Mouse (Mus musculus): Measurements from ENCODE around the gene Ccer2.

The Ccer2 gene

DNA sequence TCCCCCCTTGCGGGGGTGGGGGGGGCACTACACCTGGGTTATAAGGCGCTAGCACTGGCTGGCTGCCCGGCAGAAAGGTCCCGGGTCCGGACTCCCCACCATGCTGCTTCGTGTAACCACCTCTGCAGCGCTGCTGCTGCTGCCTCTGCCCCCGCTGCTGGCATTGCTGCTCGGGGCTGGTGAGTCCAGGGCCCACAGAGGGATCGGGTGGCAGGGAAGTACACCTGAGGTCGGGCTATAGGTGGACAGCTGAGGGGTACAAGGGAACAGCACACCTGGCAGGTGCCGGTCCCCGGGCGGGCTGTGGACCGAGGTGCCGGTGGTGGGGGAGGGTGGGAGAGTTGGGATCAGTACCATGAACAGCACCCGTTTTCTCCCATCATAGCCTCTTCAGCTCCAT, at the start of gene Ccer2:
Ccer2 (plus strand) TSS at position 96 of the 400 bp plus-strand sequence.
- no peak for DNase-seq (ENCODE audit: low spot score)

- DNase-seq (ENCODE audit: low spot score), result no peak
These were observed 46.5 kb upstream of the Ccer2 start for GRCm38 (mm10) chr7:28709454-28709853.

DNA sequence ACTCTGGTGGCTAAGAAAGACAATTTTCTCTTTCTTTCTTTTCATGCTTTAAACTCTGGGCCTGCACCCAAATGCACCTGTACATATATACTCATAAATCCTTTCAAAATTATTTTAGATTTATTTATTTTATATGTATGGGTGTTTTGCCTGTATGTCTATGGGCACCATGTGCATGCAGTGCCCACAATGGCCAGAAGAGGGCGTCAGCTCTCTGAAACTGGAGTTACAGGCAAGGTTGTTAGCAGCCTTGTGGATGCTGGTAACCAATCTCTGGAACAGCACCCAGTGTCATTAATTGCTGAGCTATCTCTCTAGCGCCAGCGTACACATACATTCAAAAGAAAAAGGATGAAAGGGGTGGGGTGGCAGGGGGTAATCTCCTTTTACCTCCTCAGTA, 45.0 kb upstream of the Ccer2 start:
- no peak for DNase-seq (ENCODE audit: low spot score)

- DNase-seq (ENCODE audit: low spot score), result no peak
These were observed 41.3 kb upstream of the Ccer2 start for GRCm38 (mm10) chr7:28714667-28715066.

DNA sequence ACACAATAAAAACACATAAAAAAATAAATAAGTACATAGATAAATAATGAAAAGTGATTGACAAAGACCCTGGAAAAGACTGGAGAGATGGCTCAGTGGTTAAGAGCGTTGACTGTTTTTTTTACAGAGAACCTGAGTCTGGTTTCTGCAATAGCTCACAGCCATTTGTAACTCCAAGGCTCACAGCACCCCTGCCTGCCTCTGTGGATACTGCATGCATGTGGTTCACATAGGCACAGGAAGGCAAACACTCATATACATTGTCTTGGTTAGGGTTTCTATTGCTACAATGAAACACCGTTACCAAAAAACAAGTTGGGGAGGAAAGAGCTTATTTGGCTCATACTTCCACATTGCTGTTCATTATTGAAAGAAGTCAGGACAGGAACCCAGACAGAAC, 40.4 kb upstream of the Ccer2 start:
- peak; percentile 13 for DNase-seq (ENCODE audit: low spot score)

DNA sequence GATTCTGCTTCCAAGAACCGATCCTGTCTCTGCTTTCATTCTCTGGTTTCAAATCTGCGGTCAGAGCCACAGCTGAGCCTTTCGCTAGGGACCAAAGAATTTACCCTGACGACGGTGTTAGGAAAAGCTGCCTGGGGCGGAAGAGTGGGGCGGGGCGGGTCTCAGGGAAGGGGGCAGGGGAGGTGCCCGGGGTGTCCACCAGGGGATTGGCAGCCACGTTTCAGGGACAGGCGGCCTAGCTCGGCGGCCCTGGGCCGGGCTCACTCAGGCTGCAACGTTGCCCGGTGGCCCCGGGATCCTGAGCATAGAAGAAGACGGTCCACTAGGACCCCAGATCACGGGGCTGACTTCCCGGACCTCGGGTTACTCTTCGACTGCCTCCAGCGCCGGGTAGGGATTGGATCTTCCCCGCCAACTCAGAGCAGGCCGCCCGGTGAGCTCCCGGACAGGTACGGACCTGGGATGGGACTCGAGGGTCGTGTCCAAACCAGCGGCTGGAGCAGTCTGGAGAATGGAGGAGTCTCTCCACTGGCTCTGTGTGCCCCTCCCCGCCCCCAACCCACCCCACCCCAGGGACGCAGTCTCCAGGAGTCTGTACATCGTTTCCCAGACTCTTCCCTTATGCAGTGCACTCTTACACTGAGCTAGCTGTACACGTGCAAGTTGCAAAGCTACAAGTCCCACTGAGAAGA, 39.2 kb upstream of the Ccer2 start, which contains the start of gene Fbxo17:
Fbxo17 (plus strand) TSS at position 215 of the 692 bp plus-strand sequence.
- DNase-seq (ENCODE audit: low spot score), result peak; percentile 82

DNA sequence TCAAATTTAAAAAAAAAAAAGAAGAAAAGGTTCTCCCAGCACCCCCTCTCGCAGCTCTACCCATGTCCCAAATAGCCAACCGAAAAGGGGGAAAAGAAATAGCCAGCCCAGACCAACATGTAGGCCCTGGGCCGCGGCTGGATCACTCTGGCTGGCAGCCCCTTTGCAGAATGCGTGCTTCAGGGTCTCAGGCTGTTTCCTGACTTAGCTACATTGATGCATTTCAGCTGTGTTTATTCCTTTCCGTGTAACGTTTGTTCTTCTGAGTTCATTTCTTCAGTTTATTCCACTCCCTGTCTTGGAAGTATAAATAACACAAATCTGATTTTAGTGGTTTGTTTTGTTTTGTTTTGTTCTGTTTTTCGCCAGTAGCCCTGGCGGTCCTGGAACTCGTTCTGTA, 38.2 kb upstream of the Ccer2 start:
- DNase-seq (ENCODE audit: low spot score), result no peak

DNA sequence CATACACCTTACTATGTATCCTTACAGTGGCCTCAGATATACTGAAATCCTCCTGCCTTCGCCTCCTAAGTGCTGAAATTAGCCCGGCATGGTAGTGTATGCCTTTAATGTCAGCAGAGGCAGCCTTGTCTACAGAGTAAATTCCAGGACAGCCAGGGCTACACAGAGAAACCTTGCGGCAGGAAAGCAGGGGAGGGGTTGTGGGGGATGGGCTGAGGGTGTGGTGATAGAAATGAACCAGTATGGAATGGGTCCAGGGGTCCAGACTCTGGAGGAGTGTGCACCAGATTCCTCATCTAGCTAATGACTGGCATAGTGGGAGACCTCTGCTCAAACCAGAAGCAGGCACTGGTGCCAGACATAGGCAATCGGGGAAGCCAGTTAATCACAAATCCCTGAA, 36.8 kb upstream of the Ccer2 start:
- no peak for DNase-seq (ENCODE audit: low spot score)

GRCm38 (mm10) chr7:28719650-28720049, 36.3 kb upstream of the Ccer2 start:
- DNase-seq (ENCODE audit: low spot score), result no peak

DNA sequence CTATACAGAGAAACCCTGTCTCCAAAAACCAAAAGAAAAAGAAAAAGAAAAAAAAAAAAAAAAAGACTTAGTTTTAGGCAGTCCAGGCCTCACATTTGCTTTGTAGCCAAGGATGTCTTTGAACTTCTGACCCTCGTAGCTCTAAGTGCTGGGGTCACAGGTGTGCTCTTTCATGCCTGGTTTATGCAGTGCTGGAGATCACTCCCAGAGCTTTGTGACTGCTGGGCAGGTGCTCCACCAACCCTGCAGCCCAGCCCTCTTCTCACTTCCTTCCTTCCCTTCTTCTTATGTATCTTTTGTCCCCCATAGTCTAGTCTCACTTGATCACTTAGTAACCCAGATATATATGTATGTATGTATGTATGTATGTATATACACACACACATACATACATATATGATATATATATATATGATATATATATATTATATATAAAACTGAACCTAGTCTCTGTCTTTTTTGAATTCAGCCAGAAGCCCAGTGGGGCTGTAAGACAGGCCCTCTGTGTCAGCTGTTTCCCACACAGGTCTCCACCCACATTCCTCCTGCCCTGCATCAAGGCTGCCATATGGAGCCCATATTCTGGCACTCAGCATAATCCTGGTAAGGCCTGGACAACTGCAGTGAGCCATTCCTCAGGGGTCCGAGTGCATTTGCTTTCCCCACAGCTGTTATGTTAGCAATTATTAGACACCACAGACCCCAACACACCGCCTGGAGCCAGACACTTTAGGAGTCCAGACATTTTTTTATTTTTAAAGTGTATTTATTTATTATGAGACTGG, 35.0 kb upstream of the Ccer2 start:
- DNase-seq (ENCODE audit: low spot score), result peak; percentile 42

DNA sequence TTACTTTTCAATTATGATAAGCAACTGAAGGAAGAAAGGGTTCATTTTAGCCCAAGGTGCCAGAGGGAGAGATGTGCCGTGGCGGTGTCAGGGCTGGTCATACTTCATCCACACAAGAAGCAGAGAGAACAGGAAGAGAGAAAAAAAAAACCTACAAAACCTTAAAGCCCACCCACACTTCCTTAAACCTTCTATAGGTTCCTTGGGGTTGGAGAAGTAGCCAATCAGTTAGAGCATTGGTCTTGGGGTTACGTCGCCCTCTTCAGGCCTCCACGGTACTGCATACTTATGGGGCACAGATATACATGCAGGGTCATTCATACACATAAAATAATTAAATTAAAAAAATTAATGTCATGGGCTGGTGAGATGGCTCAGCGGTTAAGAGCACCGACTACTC, 33.9 kb upstream of the Ccer2 start:
- DNase-seq (ENCODE audit: low spot score), result no peak

GRCm38 (mm10) chr7:28724613-28725012, 31.4 kb upstream of the Ccer2 start:
- DNase-seq (ENCODE audit: low spot score), result no peak

GRCm38 (mm10) chr7:28726600-28726999, 29.4 kb upstream of the Ccer2 start:
- DNase-seq (ENCODE audit: low spot score), result peak; percentile 87

- peak; percentile 39 for DNase-seq (ENCODE audit: low spot score)
These were observed 28.2 kb upstream of the Ccer2 start for GRCm38 (mm10) chr7:28727649-28728340.

DNA sequence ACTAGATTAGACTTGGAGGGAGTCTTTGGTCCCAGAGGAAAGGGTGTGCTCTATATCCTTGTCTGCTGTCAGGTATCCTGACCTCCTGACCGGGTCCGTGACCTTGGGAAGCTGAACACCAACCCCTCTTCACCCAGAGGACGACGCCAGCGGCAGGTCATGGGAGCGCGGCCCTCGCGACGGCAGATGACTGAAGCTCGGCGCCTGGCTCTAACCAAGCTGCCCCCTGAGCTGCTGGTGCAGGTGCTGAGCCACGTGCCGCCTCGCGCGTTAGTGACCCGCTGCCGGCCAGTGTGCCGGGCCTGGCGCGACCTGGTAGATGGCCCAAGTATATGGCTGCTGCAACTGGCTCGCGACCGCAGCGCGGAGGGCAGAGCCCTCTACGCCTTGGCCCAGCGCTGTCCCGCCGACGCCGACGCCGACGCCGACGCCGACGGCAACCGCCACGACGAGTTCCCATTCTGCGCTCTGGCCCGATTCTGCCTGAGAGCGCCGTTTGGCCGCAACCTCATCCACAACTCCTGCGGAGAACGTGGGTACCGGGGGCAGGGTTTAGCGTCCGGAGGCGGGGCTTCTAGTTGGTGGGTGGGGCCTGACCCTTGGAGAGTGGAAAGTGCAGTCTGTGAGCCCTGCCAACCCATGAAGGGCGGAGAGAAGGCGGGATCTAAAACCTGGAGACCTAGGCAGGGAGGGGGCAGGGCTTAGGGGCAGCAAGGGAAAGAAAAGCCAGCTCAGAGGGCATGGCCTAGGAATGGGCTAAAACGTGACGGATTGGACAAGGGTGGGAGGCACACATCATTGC, 23.4 kb upstream of the Ccer2 start:
- peak; percentile 95 for DNase-seq (ENCODE audit: low spot score)

GRCm38 (mm10) chr7:28733211-28733610, 22.8 kb upstream of the Ccer2 start:
- no peak for DNase-seq (ENCODE audit: low spot score)

DNA sequence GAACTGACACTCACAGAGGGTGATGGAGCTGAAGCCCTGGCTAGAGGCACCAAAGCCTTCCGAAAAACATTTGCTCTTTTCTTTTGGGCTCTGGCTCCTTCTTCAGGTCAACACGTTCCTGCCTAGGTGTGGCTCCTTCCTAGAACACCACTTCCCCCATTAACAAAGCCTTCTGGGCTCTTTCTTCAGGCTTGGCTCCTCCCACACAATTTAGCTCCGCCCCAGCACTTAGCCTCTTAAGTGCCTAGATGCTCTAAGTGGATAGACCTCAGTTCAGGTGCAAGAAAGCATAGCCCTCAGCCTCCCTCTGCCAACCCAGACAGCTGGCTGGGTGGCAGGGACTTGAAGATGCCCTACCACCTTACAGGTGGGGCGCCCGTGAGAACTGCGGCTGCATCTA, 20.3 kb upstream of the Ccer2 start:
- DNase-seq (ENCODE audit: low spot score), result no peak

DNA sequence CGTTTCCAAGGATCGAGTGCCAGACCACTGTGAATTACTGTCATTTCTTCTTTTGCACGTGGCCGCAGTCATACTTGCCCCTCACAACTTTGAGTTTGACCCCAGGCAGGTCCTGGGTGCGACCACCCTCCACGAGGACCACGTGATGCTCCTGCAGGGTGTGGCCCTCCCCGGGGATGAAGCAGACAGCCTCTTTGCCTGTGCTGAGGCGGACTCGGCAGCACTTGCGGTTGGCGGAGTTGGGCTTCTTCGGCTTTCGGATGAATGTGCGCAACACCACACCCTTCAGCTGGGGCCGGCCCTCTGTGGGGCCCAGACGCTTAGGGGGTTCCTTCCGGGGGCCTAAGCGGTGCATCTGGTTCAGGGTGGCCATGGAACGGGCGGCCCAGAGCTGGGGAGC, 16.1 kb upstream of the Ccer2 start:
- DNase-seq (ENCODE audit: low spot score), result no peak

DNA sequence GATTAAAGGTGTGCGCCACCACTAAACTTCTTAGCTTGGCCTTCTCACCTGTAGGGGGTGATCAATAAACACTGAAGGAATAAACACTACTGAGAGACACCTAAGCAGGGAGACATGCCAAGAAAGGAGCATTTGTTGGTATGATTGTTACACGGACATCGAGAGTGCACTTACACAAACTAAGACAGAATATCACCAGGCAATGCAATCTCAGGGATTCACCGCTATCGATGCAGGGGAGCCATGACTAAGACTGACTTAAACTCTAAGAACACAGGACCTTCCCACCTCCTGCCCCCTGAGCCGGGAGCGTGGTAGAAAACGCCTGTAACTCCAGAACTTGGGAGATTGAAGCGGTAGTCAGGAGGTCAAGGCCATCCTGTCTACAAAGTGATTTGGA, 15.0 kb upstream of the Ccer2 start:
- DNase-seq (ENCODE audit: low spot score), result no peak

GRCm38 (mm10) chr7:28741368-28741708, 14.6 kb upstream of the Ccer2 start:
- DNase-seq (ENCODE audit: low spot score), result no peak

DNA sequence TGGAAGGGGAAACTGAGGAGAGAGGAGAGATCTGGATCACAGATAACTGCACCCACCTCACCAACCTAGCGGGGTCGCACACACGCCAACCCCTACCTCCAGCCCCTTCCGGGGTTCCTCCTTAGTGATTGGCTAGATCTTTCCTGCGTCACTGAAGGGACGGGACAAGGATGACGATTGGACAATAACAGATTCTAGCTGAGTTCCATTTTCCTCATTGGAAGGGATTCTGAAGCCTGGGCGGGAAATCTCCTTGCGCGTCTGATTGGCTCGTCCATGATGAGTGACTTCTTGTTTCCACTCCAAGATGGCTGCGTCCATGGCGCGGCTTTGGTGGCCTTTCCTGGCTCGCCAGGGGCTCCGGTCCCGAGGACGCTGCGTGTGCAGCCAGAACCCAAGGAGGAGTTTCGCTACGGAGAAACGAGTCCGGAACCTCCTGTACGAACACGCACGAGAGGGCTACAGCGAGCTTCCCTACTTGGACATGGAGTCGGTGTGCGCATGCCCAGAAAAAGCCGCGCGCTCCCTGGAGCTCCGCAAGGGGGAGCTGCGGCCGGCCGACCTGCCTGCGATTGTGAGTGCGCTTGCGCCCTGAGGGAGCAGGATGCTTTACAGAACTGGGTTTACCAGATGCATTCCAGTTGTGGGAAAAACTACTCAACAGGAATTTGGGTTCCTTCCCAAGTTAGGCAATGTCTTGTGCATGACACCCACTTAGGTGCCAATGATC, 14.1 kb upstream of the Ccer2 start, which contains the start of the genes Mrps12 and Sars2:
Mrps12 (minus strand) TSS at position 112 of the 730 bp plus-strand sequence.
Sars2 (plus strand) TSS at position 284 of the 730 bp plus-strand sequence.
- peak; percentile 99 for DNase-seq (ENCODE audit: low spot score)

All from embryo, embryonic 10.5 days (tissue).